Mouse (Mus musculus): ENCODE data around the gene Bcl2l13.

GRCm38 (mm10) chr6:120796111-120796510, 39.9 kb upstream of the Bcl2l13 start:
- TF ChIP-seq CTCF (IDR thresholded peaks at IDR 0.05) (no peak), EP300 (IDR thresholded peaks at IDR 0.05) (no peak)
